Mouse (Mus musculus) ES-Bruce4 (cell line): ENCODE measurements around the gene Slc35e4.
"Not testable (repeated sequence)": the region's sequence is repeated elsewhere in the genome, so short reads cannot be mapped to it uniquely, and the experiment has no call there.

ENCODE experiments used
- CTCF ChIP-seq: IDR thresholded peaks from one replicate; pipeline ENCODE4 v1.8.1; 2011; ENCODE audit warnings: low read depth, low read length
- EP300 ChIP-seq: IDR thresholded peaks from 2 replicates; pipeline ENCODE4 v1.6.1; 2011; ENCODE audit warnings: low read depth, low read length; ENCODE audit not compliant: insufficient read depth
- POLR2A ChIP-seq: IDR thresholded peaks from one replicate; pipeline ENCODE4 v1.8.1; 2011; ENCODE audit warnings: low read length; ENCODE audit not compliant: insufficient read depth

- not testable (repeated sequence) for TF ChIP-seq CTCF, POLR2A, EP300
These were observed 40.9 kb upstream of the Slc35e4 start for GRCm38 (mm10) chr11:3955371-3955770.
